Mouse (Mus musculus): ENCODE data around the gene Sema3c. TPM values are rescaled to one million over a fixed set of nuclear protein-coding genes. Genes with fewer than 3 reads are reported as not detected.

Gene Sema3c
- polyA plus RNA-seq, 1 experiment from 2014 or later = 3.6 TPM

- DNase-seq (ENCODE audit: low spot score) = no peak
Observed at GRCm38 (mm10) chr5:17770328-17770727, 196.2 kb downstream of the Sema3c start.

GRCm38 (mm10) chr5:17776571-17776970 is 202.5 kb downstream of the Sema3c start:
- DNase-seq (ENCODE audit: low spot score) = peak; percentile 71

Other genes starting within 250 kb of the Sema3c start
- gene Speer4f2, start 201.1 kb upstream of the Sema3c start, polyA plus RNA-seq (2015; fragmentation: Nextera tagmentation; extraction: Ambion mirVana) = not detected in 2 replicates
- gene Speer4f1, start 98.2 kb upstream of the Sema3c start, polyA plus RNA-seq (2015; fragmentation: Nextera tagmentation; extraction: Ambion mirVana) = not detected in 2 replicates